Mouse (Mus musculus) ES-Bruce4 (cell line): ENCODE data around the gene Nucb2.

Source experiments
- CTCF ChIP-seq: IDR thresholded peaks from one replicate; pipeline ENCODE4 v1.8.1; 2011; ENCODE audit warnings: low read depth, low read length
- EP300 ChIP-seq: IDR thresholded peaks from 2 replicates; pipeline ENCODE4 v1.6.1; 2011; ENCODE audit warnings: low read depth, low read length; ENCODE audit not compliant: insufficient read depth
- POLR2A ChIP-seq: IDR thresholded peaks from one replicate; pipeline ENCODE4 v1.8.1; 2011; ENCODE audit warnings: low read length; ENCODE audit not compliant: insufficient read depth

- TF ChIP-seq POLR2A (no peak), CTCF (no peak), EP300 (no peak)
These were observed 27.9 kb upstream of the Nucb2 start for GRCm38 (mm10) chr7:116476264-116476663.
